Mouse (Mus musculus) B cell, adult 2 months (primary cell): Measurements from ENCODE around the gene Fxyd5.
A peak's percentile ranks its signal among the peaks of the same experiment; 100 is the strongest.

Experiments used
- DNase-seq, 2 experiments: peaks; one replicate each; pipeline ENCODE4 v3.0.0; 2022

Fxyd5 gene

GRCm38 (mm10) chr7:31060621-31061010 is 18.3 kb upstream of the Fxyd5 start:
- DNase-seq = no peak

- DNase-seq = no peak
Measured at GRCm38 (mm10) chr7:31059919-31060620, 17.8 kb upstream of the Fxyd5 start.

GRCm38 (mm10) chr7:31059108-31059507 is 16.8 kb upstream of the Fxyd5 start, which contains the start of gene Lgi4:
Lgi4 (plus strand) TSS chr7:31059342.
- DNase-seq = peak; percentile 89 to 90

- no peak for DNase-seq
Measured at GRCm38 (mm10) chr7:31058211-31058610, 15.9 kb upstream of the Fxyd5 start.

GRCm38 (mm10) chr7:31057730-31058129 is 15.4 kb upstream of the Fxyd5 start:
- DNase-seq = no peak

GRCm38 (mm10) chr7:31057071-31057470 is 14.8 kb upstream of the Fxyd5 start, which contains the start of gene Fxyd1:
Fxyd1 (minus strand) TSS chr7:31057199.
- DNase-seq = no peak

- no peak for DNase-seq
Measured at GRCm38 (mm10) chr7:31056448-31056847, 14.2 kb upstream of the Fxyd5 start.

GRCm38 (mm10) chr7:31055883-31056282 is 13.6 kb upstream of the Fxyd5 start:
- no peak for DNase-seq

- no peak for DNase-seq
Measured at GRCm38 (mm10) chr7:31055354-31055824, 13.1 kb upstream of the Fxyd5 start.

- DNase-seq = no peak
Measured at GRCm38 (mm10) chr7:31054661-31055320, 12.5 kb upstream of the Fxyd5 start.

GRCm38 (mm10) chr7:31053882-31054447 is 11.7 kb upstream of the Fxyd5 start:
- no peak for DNase-seq

GRCm38 (mm10) chr7:31052636-31053434 is 10.6 kb upstream of the Fxyd5 start:
- peak; percentile 45 to 53 for DNase-seq

- no peak for DNase-seq
Measured at GRCm38 (mm10) chr7:31052251-31052635, 10.0 kb upstream of the Fxyd5 start.

GRCm38 (mm10) chr7:31051321-31052021 is 9.2 kb upstream of the Fxyd5 start, which contains the start of gene Fxyd7:
Fxyd7 (minus strand) TSS chr7:31051467.
- no peak for DNase-seq

- DNase-seq = peak; percentile 35 to 38
Measured at GRCm38 (mm10) chr7:31050921-31051320, 8.6 kb upstream of the Fxyd5 start.

GRCm38 (mm10) chr7:31050487-31050886 is 8.2 kb upstream of the Fxyd5 start:
- no peak for DNase-seq

GRCm38 (mm10) chr7:31049846-31050281 is 7.6 kb upstream of the Fxyd5 start:
- DNase-seq = no peak

GRCm38 (mm10) chr7:31049135-31049845 is 7.0 kb upstream of the Fxyd5 start:
- DNase-seq = no peak

- peak; percentile 69 to 70 for DNase-seq
Measured at GRCm38 (mm10) chr7:31041662-31042315, 492 bp downstream of the Fxyd5 start.

- no peak for DNase-seq
Measured at GRCm38 (mm10) chr7:31041023-31041407, 1.3 kb downstream of the Fxyd5 start.
